Mouse (Mus musculus) bone marrow, adult 2 months (tissue): ENCODE measurements around the gene Ppm1m. TPM values are rescaled to one million over a fixed set of nuclear protein-coding genes. Genes with fewer than 3 reads are reported as not detected.

Source experiments
- H3K27ac ChIP-seq: fragments of 200-500 bp; 2 replicates; pipeline ENCODE4 v1.5.1; 2012; ENCODE audit warnings: low read depth, mild to moderate bottlenecking, control low read depth, inconsistent platforms, low read length; ENCODE audit not compliant: control insufficient read depth, poor library complexity, insufficient read depth
- H3K4me1 ChIP-seq: fragments of 200-500 bp; 2 replicates; pipeline ENCODE4 v1.6.1; 2011; ENCODE audit warnings: low read length; ENCODE audit not compliant: control insufficient read depth, insufficient read depth
- H3K4me3 ChIP-seq: fragments of 200-500 bp; replicated peaks from 2 replicates; pipeline ENCODE3; 2011; ENCODE audit warnings: mild to moderate bottlenecking, low read depth, low read length, control low read depth; ENCODE audit not compliant: control insufficient read depth
- CTCF ChIP-seq: fragments of 200-500 bp; IDR thresholded peaks from 2 replicates; pipeline ENCODE4 v1.5.1; 2011; ENCODE audit warnings: low read length, control low read depth; ENCODE audit not compliant: control insufficient read depth, insufficient read depth
- POLR2A ChIP-seq: fragments of 200-500 bp; IDR thresholded peaks from 2 replicates; pipeline ENCODE4 v1.6.1; 2011; ENCODE audit warnings: low read depth, mild to moderate bottlenecking, control low read depth, low read length, borderline replicate concordance; ENCODE audit not compliant: control insufficient read depth
- WGBS: fragments of 180-500 bp; shearing (Covaris S2); methylation state at CpG from one replicate; pipeline ENCODE4 v1.1.7; 2018; 5-methylcytosine and 5-hydroxymethylcytosine counted together
- polyA plus RNA-seq: library from polyadenylated mRNA; stranded (reverse); fragments of >200 nt; gene quantifications from 2 replicates; pipeline ENCODE4 v1.2.4, GENCODE M21; 2011; ENCODE audit warnings: low replicate concordance; ENCODE audit not compliant: missing spikeins, insufficient read depth, insufficient read length

Gene Ppm1m
- polyA plus RNA-seq, 1 experiment: 91.7 TPM

GRCm38 (mm10) chr9:106202819-106203636, 3.5 kb upstream of the Ppm1m start, which contains the start of gene Twf2:
Twf2 (plus strand) TSS chr9:106203108.
- Histone ChIP-seq H3K4me3 (peak within 1 kb of the TSS; percentile 99), H3K27ac (peak within 1 kb of the TSS; percentile 80), H3K4me1 (peaks cover 2% of the 10 kb centered on the region; the same call in 1 of the 2 replicates)
- TF ChIP-seq CTCF (no peak), POLR2A (peak; percentile 80; the same call in 1 of the 2 replicates)
- WGBS: under 1% methylated on average over 61 of the region's 61 CpGs

- Histone ChIP-seq H3K4me3 (no peak overlapping the region), H3K4me1 (peaks cover 8% of the 10 kb centered on the region; the same call in 1 of the 2 replicates), H3K27ac (no peak overlapping the region)
- TF ChIP-seq CTCF (no peak), POLR2A (no peak)
- 79% methylated on average over 3 of the region's 3 CpGs for WGBS
These were observed 2.3 kb upstream of the Ppm1m start for GRCm38 (mm10) chr9:106201895-106202294.

- Histone ChIP-seq H3K27ac (peak overlapping the region; percentile 94), H3K4me3 (peak overlapping the region; percentile 77), H3K4me1 (peaks cover 6% of the 10 kb centered on the region; the same call in 1 of the 2 replicates)
- TF ChIP-seq CTCF (no peak), POLR2A (peak; percentile 47; the same call in 1 of the 2 replicates)
- WGBS: under 1% methylated on average over 51 of the region's 51 CpGs
These were observed 536 bp downstream of the Ppm1m start for GRCm38 (mm10) chr9:106198962-106199458.

- H3K27ac ChIP-seq: peak overlapping the region; percentile 76
- H3K4me3 ChIP-seq: peak overlapping the region; percentile 77
- WGBS: 77% methylated on average over 9 of the region's 9 CpGs
- TF ChIP-seq CTCF (no peak), POLR2A (no peak)
- peaks cover 15% of the 10 kb centered on the region for H3K4me1 ChIP-seq
These were observed 1.8 kb downstream of the Ppm1m start for GRCm38 (mm10) chr9:106197732-106198131.

GRCm38 (mm10) chr9:106197081-106197713, 2.3 kb downstream of the Ppm1m start:
- Histone ChIP-seq H3K27ac (peak overlapping the region; percentile 76), H3K4me1 (peaks cover 15% of the 10 kb centered on the region), H3K4me3 (peak overlapping the region; percentile 77)
- WGBS: 65% methylated on average over 3 of the region's 3 CpGs
- TF ChIP-seq POLR2A: no peak
- TF ChIP-seq CTCF: no peak

- Histone ChIP-seq H3K4me1 (peaks cover 15% of the 10 kb centered on the region), H3K4me3 (no peak overlapping the region), H3K27ac (no peak overlapping the region)
- 90% methylated on average over 8 of the region's 8 CpGs for WGBS
- TF ChIP-seq CTCF: no peak
- no peak for TF ChIP-seq POLR2A
These were observed 3.9 kb downstream of the Ppm1m start for GRCm38 (mm10) chr9:106195693-106196092.

GRCm38 (mm10) chr9:106193930-106194807, 5.4 kb downstream of the Ppm1m start:
- TF ChIP-seq CTCF (no peak), POLR2A (no peak)
- 87% methylated on average over 8 of the region's 8 CpGs for WGBS
- Histone ChIP-seq H3K4me1 (peaks cover 15% of the 10 kb centered on the region), H3K4me3 (no peak overlapping the region), H3K27ac (peak overlapping the region; percentile 5; the same call in 1 of the 2 replicates)
